Mouse (Mus musculus) neural tube, embryonic 15.5 days (tissue): ENCODE measurements around the gene Ccdc150. TPM values are rescaled to one million over a fixed set of nuclear protein-coding genes. Genes with fewer than 3 reads are reported as not detected.

Experiments used
- ATAC-seq: fragments of 200-750 bp; cut with Nextera tagmentation; 2 replicates; pipeline ENCODE4 v1.8.0; 2017; ENCODE audit warnings: mild to moderate bottlenecking, moderate TSS enrichment, moderate library complexity; ENCODE audit not compliant: low FRiP score
- H3K27ac ChIP-seq: fragments of 300-500 bp; sonication (generic); replicated peaks from 2 replicates; pipeline ENCODE4 v1.5.1; 2015; ENCODE audit warnings: mild to moderate bottlenecking, inconsistent platforms
- H3K27me3 ChIP-seq: fragments of 300-500 bp; sonication (generic); replicated peaks from 2 replicates; pipeline ENCODE4 v1.6.1; 2015; ENCODE audit warnings: inconsistent platforms
- H3K36me3 ChIP-seq: fragments of 300-500 bp; sonication (generic); 2 replicates; pipeline ENCODE4 v1.6.1; 2015; ENCODE audit warnings: inconsistent platforms
- H3K4me1 ChIP-seq: fragments of 300-500 bp; sonication (generic); 2 replicates; pipeline ENCODE4 v1.6.1; 2015; ENCODE audit warnings: inconsistent platforms
- H3K4me2 ChIP-seq: fragments of 300-500 bp; sonication (generic); 2 replicates; pipeline ENCODE4 v1.6.1; 2015; ENCODE audit warnings: inconsistent platforms, mild to moderate bottlenecking, moderate library complexity
- H3K4me3 ChIP-seq: fragments of 300-500 bp; sonication (generic); replicated peaks from 2 replicates; pipeline ENCODE4 v1.5.1; 2015; ENCODE audit warnings: mild to moderate bottlenecking, inconsistent platforms
- H3K9ac ChIP-seq: fragments of 300-500 bp; sonication (generic); replicated peaks from 2 replicates; pipeline ENCODE4 v1.6.1; 2015; ENCODE audit warnings: mild to moderate bottlenecking, inconsistent platforms
- H3K9me3 ChIP-seq: fragments of 300-500 bp; sonication (generic); replicated peaks from 2 replicates; pipeline ENCODE4 v1.6.1; 2016; ENCODE audit warnings: inconsistent platforms
- WGBS: fragments of 180-500 bp; shearing (Covaris S2); methylation state at CpG from one replicate; pipeline ENCODE4 v1.1.7; 2015; ENCODE audit warnings: mixed read lengths; 5-methylcytosine and 5-hydroxymethylcytosine counted together
- polyA plus RNA-seq: library from polyadenylated mRNA; unstranded; fragments of >200 nt; fragmentation: Nextera tagmentation; extraction: Ambion mirVana; gene quantifications from 2 replicates; pipeline ENCODE4 v1.2.1, GENCODE M21; 2015

Gene Ccdc150
- polyA plus RNA-seq = 0.14 and 0.34 TPM in 2 replicates

- H3K27ac ChIP-seq = no peak within 1 kb of the TSS
- ATAC-seq = peak; percentile 100
Measured at GRCm38 (mm10) chr1:54250158-54250866, at the start of gene Ccdc150. Gene Ccdc150, plus strand, starts transcription at chr1:54250683.

GRCm38 (mm10) chr1:54220273-54220672 is 30.2 kb upstream of the Ccdc150 start:
- 95% methylated on average over 3 of the region's 3 CpGs for WGBS
- H3K9me3 ChIP-seq = no peaks in the 10 kb centered on the region

More at GRCm38 (mm10) chr1:54250158-54250866, at the start of gene Ccdc150:
- peaks cover 5% of the 10 kb centered on the region for H3K4me1 ChIP-seq
- H3K4me3 ChIP-seq = peak within 1 kb of the TSS; percentile 56
- H3K9ac ChIP-seq = peak within 1 kb of the TSS; percentile 49; the same call in 1 of the 2 replicates
- H3K36me3 ChIP-seq = no peaks in the 10 kb centered on the region
- H3K4me2 ChIP-seq = peak within 1 kb of the TSS; percentile 88
- no peaks in the 10 kb centered on the region for H3K9me3 ChIP-seq
- WGBS = 17% methylated on average over 33 of the region's 33 CpGs
- no peaks in the 10 kb centered on the region for H3K27me3 ChIP-seq

GRCm38 (mm10) chr1:54242722-54243121 is 7.8 kb upstream of the Ccdc150 start:
- no peak for ATAC-seq
- H3K9ac ChIP-seq = no peak overlapping the region
- WGBS = 95% methylated on average over 4 of the region's 4 CpGs
- no peaks in the 10 kb centered on the region for H3K4me1 ChIP-seq
- H3K4me3 ChIP-seq = no peak overlapping the region
- no peaks in the 10 kb centered on the region for H3K27me3 ChIP-seq
- no peaks in the 10 kb centered on the region for H3K36me3 ChIP-seq
- no peaks in the 10 kb centered on the region for H3K9me3 ChIP-seq
- no peak overlapping the region for H3K27ac ChIP-seq
- H3K4me2 ChIP-seq = no peak overlapping the region

More at GRCm38 (mm10) chr1:54220273-54220672, 30.2 kb upstream of the Ccdc150 start:
- Histone ChIP-seq H3K9ac (no peak overlapping the region), H3K36me3 (no peaks in the 10 kb centered on the region), H3K27ac (no peak overlapping the region), H3K4me3 (no peak overlapping the region), H3K4me2 (no peak overlapping the region), H3K27me3 (no peaks in the 10 kb centered on the region), H3K4me1 (no peaks in the 10 kb centered on the region)
- ATAC-seq = no peak

GRCm38 (mm10) chr1:54275552-54275951 is 25.1 kb downstream of the Ccdc150 start:
- WGBS = 66% methylated on average over 3 of the region's 3 CpGs
- no peak overlapping the region for H3K9ac ChIP-seq
- no peak overlapping the region for H3K27ac ChIP-seq
- no peaks in the 10 kb centered on the region for H3K4me1 ChIP-seq
- no peak for ATAC-seq
- H3K4me2 ChIP-seq = no peak overlapping the region
- no peaks in the 10 kb centered on the region for H3K27me3 ChIP-seq
- no peaks in the 10 kb centered on the region for H3K36me3 ChIP-seq
- H3K4me3 ChIP-seq = no peak overlapping the region
- H3K9me3 ChIP-seq = no peaks in the 10 kb centered on the region

GRCm38 (mm10) chr1:54279628-54280027 is 29.1 kb downstream of the Ccdc150 start:
- Histone ChIP-seq H3K9ac (no peak overlapping the region), H3K9me3 (no peaks in the 10 kb centered on the region), H3K4me1 (no peaks in the 10 kb centered on the region), H3K27me3 (no peaks in the 10 kb centered on the region), H3K36me3 (no peaks in the 10 kb centered on the region), H3K4me2 (no peak overlapping the region), H3K27ac (no peak overlapping the region), H3K4me3 (no peak overlapping the region)
- WGBS = 83% methylated on average over 1 of the region's 1 CpGs
- ATAC-seq = no peak

- no peaks in the 10 kb centered on the region for H3K36me3 ChIP-seq
- H3K27me3 ChIP-seq = no peaks in the 10 kb centered on the region
- no peak overlapping the region for H3K9ac ChIP-seq
- H3K4me3 ChIP-seq = no peak overlapping the region
- WGBS = 87% methylated on average over 3 of the region's 3 CpGs
- H3K4me2 ChIP-seq = no peak overlapping the region
- no peak overlapping the region for H3K27ac ChIP-seq
- H3K4me1 ChIP-seq = no peaks in the 10 kb centered on the region
- H3K9me3 ChIP-seq = no peaks in the 10 kb centered on the region
- ATAC-seq = no peak
Measured at GRCm38 (mm10) chr1:54280651-54281050, 30.2 kb downstream of the Ccdc150 start.

GRCm38 (mm10) chr1:54306404-54306803 is 55.9 kb downstream of the Ccdc150 start:
- no peak overlapping the region for H3K9ac ChIP-seq
- no peaks in the 10 kb centered on the region for H3K36me3 ChIP-seq
- WGBS = 63% methylated on average over 2 of the region's 2 CpGs
- no peak overlapping the region for H3K4me3 ChIP-seq
- no peaks in the 10 kb centered on the region for H3K9me3 ChIP-seq
- no peak overlapping the region for H3K4me2 ChIP-seq
- ATAC-seq = no peak
- no peaks in the 10 kb centered on the region for H3K27me3 ChIP-seq
- H3K27ac ChIP-seq = no peak overlapping the region
- no peaks in the 10 kb centered on the region for H3K4me1 ChIP-seq

GRCm38 (mm10) chr1:54326647-54327046 is 76.2 kb downstream of the Ccdc150 start:
- Histone ChIP-seq H3K4me2 (no peak overlapping the region), H3K36me3 (no peaks in the 10 kb centered on the region), H3K9ac (no peak overlapping the region), H3K4me3 (no peak overlapping the region), H3K27me3 (no peaks in the 10 kb centered on the region), H3K9me3 (no peaks in the 10 kb centered on the region), H3K4me1 (no peaks in the 10 kb centered on the region), H3K27ac (no peak overlapping the region)
- WGBS = 93% methylated on average over 2 of the region's 2 CpGs
- no peak for ATAC-seq

- 97% methylated on average over 6 of the region's 6 CpGs for WGBS
- no peak overlapping the region for H3K9ac ChIP-seq
- H3K27ac ChIP-seq = no peak overlapping the region
- H3K4me2 ChIP-seq = no peak overlapping the region
- ATAC-seq = no peak
- H3K4me1 ChIP-seq = no peaks in the 10 kb centered on the region
- no peaks in the 10 kb centered on the region for H3K36me3 ChIP-seq
- no peak overlapping the region for H3K4me3 ChIP-seq
- H3K27me3 ChIP-seq = no peaks in the 10 kb centered on the region
- no peaks in the 10 kb centered on the region for H3K9me3 ChIP-seq
Measured at GRCm38 (mm10) chr1:54327876-54328545, 77.5 kb downstream of the Ccdc150 start.

- 63% methylated on average over 4 of the region's 4 CpGs for WGBS
- Histone ChIP-seq H3K36me3 (no peaks in the 10 kb centered on the region), H3K27me3 (no peaks in the 10 kb centered on the region), H3K9me3 (no peaks in the 10 kb centered on the region), H3K27ac (no peak overlapping the region), H3K4me2 (no peak overlapping the region), H3K4me1 (no peaks in the 10 kb centered on the region), H3K9ac (no peak overlapping the region), H3K4me3 (no peak overlapping the region)
- no peak for ATAC-seq
Measured at GRCm38 (mm10) chr1:54332988-54333387, 82.5 kb downstream of the Ccdc150 start.

GRCm38 (mm10) chr1:54354786-54355185 is 104.3 kb downstream of the Ccdc150 start:
- Histone ChIP-seq H3K9me3 (no peaks in the 10 kb centered on the region), H3K4me1 (no peaks in the 10 kb centered on the region), H3K4me3 (no peak overlapping the region), H3K9ac (no peak overlapping the region), H3K36me3 (no peaks in the 10 kb centered on the region), H3K27me3 (no peaks in the 10 kb centered on the region), H3K4me2 (no peak overlapping the region), H3K27ac (no peak overlapping the region)
- WGBS = 91% methylated on average over 4 of the region's 4 CpGs
- ATAC-seq = no peak

GRCm38 (mm10) chr1:54355485-54355884 is 105.0 kb downstream of the Ccdc150 start:
- no peaks in the 10 kb centered on the region for H3K4me1 ChIP-seq
- H3K4me2 ChIP-seq = no peak overlapping the region
- H3K36me3 ChIP-seq = no peaks in the 10 kb centered on the region
- no peaks in the 10 kb centered on the region for H3K27me3 ChIP-seq
- no peak overlapping the region for H3K4me3 ChIP-seq
- 83% methylated on average over 5 of the region's 5 CpGs for WGBS
- H3K9me3 ChIP-seq = no peaks in the 10 kb centered on the region
- ATAC-seq = no peak
- H3K27ac ChIP-seq = no peak overlapping the region
- H3K9ac ChIP-seq = no peak overlapping the region
